Mouse (Mus musculus) erythroblast, embryonic 14.5 days (primary cell): ENCODE data around the gene Deaf1.

ENCODE experiments used
- GATA1 ChIP-seq: IDR thresholded peaks from 2 replicates; pipeline ENCODE4 v1.6.1; 2012; ENCODE audit warnings: low read length, inconsistent platforms, mixed read lengths
- TAL1 ChIP-seq: IDR thresholded peaks from 3 replicates; pipeline ENCODE4 v1.6.1; 2012; ENCODE audit warnings: low read length, inconsistent platforms, mixed read lengths

DNA sequence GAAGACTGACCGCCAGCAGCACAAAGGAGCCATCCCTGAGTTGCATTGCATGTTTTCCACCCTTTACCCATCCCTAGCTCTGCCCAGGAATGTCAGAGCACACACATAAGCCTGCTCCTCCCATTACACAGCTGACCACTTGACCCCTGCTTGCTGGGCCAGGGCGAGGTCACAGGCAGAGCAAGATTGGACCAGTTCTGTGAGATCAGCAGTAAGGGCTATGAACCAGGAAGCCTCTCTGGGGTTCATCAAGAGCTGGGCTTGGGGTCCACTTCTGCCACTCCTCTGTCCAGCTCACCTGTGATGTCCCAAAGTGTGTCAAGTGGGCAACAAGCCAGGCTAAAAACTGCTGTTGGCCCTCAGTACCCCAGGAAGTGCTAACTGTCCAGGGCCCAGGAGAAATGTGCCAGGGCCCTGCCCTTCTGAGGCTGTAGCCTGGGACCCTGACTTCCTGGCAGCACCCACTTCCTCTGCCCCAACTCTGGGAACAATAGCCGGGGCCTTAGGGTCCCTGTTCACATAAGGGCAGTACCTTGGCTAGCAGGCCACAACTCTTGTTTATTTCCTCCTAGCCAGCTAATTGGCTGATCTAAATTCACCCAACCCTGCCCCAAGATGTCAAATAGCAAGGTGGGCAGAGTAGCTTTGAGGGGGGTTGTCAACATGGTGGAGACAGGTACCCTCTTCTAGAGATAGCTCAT lies 10.4 kb upstream of the Deaf1 start:
- TF ChIP-seq GATA1: no peak
- no peak for TF ChIP-seq TAL1
